ENCODE assay signal across 8 mouse cellular contexts in the genomic region with DNA sequence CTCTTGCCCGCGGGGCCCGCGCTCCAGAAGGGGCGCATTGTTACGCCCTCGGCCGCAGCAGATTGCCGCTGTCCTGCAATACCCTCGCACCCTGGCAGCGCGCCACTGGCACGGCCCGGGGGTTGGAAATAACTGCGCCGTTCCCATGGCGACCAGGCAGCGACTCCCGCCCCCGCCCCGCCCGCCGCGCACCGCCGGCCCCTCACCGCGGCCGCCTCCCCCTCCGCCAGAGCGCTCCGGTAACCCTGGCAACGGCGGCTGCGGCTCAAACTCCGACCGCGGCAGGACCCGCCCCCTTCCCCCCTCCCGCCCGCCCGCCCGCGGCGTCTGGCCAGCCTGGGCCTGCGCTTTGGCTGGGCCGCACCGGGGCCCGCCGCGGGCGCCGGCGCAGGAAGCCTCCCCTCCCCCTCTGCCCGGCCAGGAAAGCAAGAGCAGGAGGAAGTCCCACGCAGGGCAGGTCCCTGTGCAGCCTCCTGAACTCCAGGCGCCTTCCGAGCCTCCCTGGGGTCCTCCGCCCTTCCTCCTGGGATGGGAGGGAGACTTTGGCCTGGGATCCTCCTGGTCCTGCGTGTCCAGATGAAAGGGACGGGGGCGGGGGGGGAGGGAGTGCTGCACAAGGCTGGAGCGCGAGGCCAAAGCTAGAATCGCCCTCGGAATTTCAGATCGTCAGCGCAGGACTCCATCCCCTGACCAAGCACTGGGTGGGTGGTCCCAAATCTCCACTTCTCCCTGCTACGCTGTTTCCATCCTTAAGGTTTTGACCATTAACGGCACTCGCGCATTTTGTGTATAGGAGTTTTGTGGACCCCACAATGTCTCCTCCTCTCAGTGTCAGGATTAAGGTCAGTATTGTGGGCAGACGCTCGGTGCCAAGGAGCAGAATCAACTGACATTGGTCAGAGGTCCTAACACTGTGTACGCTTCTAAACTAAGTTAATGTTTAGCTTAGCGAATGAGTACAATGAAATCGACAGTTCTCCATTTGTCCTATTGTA. TPM values are rescaled to one million over a fixed set of nuclear protein-coding genes. Genes with fewer than 3 reads are reported as not detected.
DNase-seq lines count a peak whose midpoint lies in the region; ATAC-seq lines count a peak whose summit lies in the region.

No protein-coding gene starts in this region.

- intact Hi-C loops in left cerebral cortex, postnatal 14 days (cut with DNase I), result no loop called here

- peak; percentile 78 for DNase-seq in T-cell, adult 2 months (ENCODE audit: low spot score)
- DNase-seq in cerebellum, postnatal 25 days, result peak; percentile 85 to 93
- DNase-seq in gastrocnemius, adult 8-10 months (ENCODE audit: low spot score in 2 of 2), result peak; percentile 76 to 85
- peak; percentile 94 for DNase-seq in induced T-regulatory cell, adult 2 months (ENCODE audit: low read depth)
- DNase-seq in left cerebral cortex, postnatal 14 days (ENCODE audit: low spot score in 2 of 2), result peak; percentile 93
- DNase-seq in right cerebral cortex, postnatal 14 days, result peak; percentile 98
- DNase-seq in urinary bladder, postnatal 25 days (ENCODE audit: low spot score), result peak; percentile 90

- ATAC-seq in megakaryocyte-erythroid progenitor cell, adult 5-6 weeks (replicated peaks; ENCODE audit: low FRiP score, low TSS enrichment, poor library complexity, severe bottlenecking), result peak; percentile 45

RNA-seq across cellular contexts. Expression of a gene that starts 15.9 kb away (rescaled TPM):
- 1 to 10 TPM; 4.7 to 9.9 (median 6.4) TPM for total RNA-seq in gastrocnemius, adult 8-10 months (2022)
- total RNA-seq in left cerebral cortex, postnatal 14 days (2021), result 10 to 100 TPM; 36.8 to 37.1 TPM
- 5.7 and 7.1 TPM in 2 replicates for total RNA-seq in megakaryocyte-erythroid progenitor cell, adult 5-6 weeks (2014; fragmentation: Nextera tagmentation)
- 7.5 and 12.7 TPM in 2 replicates for total RNA-seq in megakaryocyte-erythroid progenitor cell, adult 5-6 weeks (2017)

Comparison
In these comparisons a context has a peak if more than half of its experiments do, and no peak if none do; other contexts are left out.
1. Peak in every context shown above with its lines: DNase-seq and ATAC-seq.